Mouse (Mus musculus) myocyte (in vitro differentiated cells): ENCODE data around the gene Slc35e3. TPM values are rescaled to one million over a fixed set of nuclear protein-coding genes. Genes with fewer than 3 reads are reported as not detected.

Source experiments
- H3K27me3 ChIP-seq: one replicate; pipeline ENCODE4 v1.6.1; 2011; ENCODE audit not compliant: control insufficient read depth, insufficient read depth, insufficient read length
- H3K36me3 ChIP-seq: one replicate; pipeline ENCODE4 v1.6.1; 2011; ENCODE audit not compliant: control insufficient read depth, insufficient read depth
- H3K4me2 ChIP-seq: one replicate; pipeline ENCODE4 v1.6.1; 2011; ENCODE audit warnings: low read depth, control low read depth
- H3K4me3 ChIP-seq: one replicate; pipeline ENCODE4 v1.5.1; 2011; ENCODE audit warnings: mild to moderate bottlenecking, control low read depth, moderate library complexity
- H3K79me2 ChIP-seq: one replicate; pipeline ENCODE4 v1.6.1; 2011; ENCODE audit not compliant: control insufficient read depth, insufficient read depth
- H3ac ChIP-seq: one replicate; pipeline ENCODE4 v1.6.1; 2011; ENCODE audit not compliant: control insufficient read depth, insufficient read length
- CEBPB ChIP-seq: IDR thresholded peaks from 2 replicates; pipeline ENCODE4 v1.6.1; 2011; ENCODE audit warnings: mild to moderate bottlenecking, moderate library complexity; ENCODE audit not compliant: poor library complexity, insufficient read depth, severe bottlenecking
- E2F4 ChIP-seq: IDR thresholded peaks from one replicate; pipeline ENCODE4 v1.6.1; 2011; ENCODE audit warnings: mild to moderate bottlenecking, control low read depth, moderate library complexity; ENCODE audit not compliant: insufficient read depth
- MAX ChIP-seq: IDR thresholded peaks from one replicate; pipeline ENCODE4 v1.6.1; 2011; ENCODE audit warnings: low read depth, mild to moderate bottlenecking, control low read depth
- MYOD1 ChIP-seq, 3 experiments: IDR thresholded peaks; one replicate each; pipeline ENCODE4 v1.6.1; 2011; ENCODE audit warnings: control low read depth in 2 of 3, low read depth in 2 of 3, mild to moderate bottlenecking in 2 of 3, moderate library complexity in 1 of 3; ENCODE audit not compliant: insufficient read length in 2 of 3, control insufficient read depth in 1 of 3
- MYOG ChIP-seq, 3 experiments: IDR thresholded peaks; one replicate each; pipeline ENCODE4 v1.6.1; 2011; ENCODE audit warnings: control low read depth in 2 of 3, low read depth in 2 of 3, mild to moderate bottlenecking in 2 of 3; ENCODE audit not compliant: insufficient read length in 2 of 3, control insufficient read depth in 1 of 3, insufficient read depth in 1 of 3
- POLR2A ChIP-seq: IDR thresholded peaks from one replicate; pipeline ENCODE4 v1.6.1; 2011; ENCODE audit warnings: low read depth, mild to moderate bottlenecking, control low read depth, moderate library complexity; ENCODE audit not compliant: insufficient read length
- POLR2AphosphoS2 ChIP-seq: IDR thresholded peaks from one replicate; pipeline ENCODE4 v1.6.1; 2011; ENCODE audit warnings: low read depth, control low read depth; ENCODE audit not compliant: insufficient read length
- REST ChIP-seq: IDR thresholded peaks from one replicate; pipeline ENCODE4 v1.6.1; 2011; ENCODE audit warnings: mild to moderate bottlenecking, control low read depth, moderate library complexity; ENCODE audit not compliant: insufficient read depth, insufficient read length
- SRF ChIP-seq: IDR thresholded peaks from one replicate; pipeline ENCODE4 v1.6.1; 2011; ENCODE audit warnings: low read depth; ENCODE audit not compliant: control insufficient read depth, insufficient read length
- TCF12 ChIP-seq: IDR thresholded peaks from one replicate; pipeline ENCODE4 v1.6.1; 2011; ENCODE audit warnings: mild to moderate bottlenecking, control low read depth; ENCODE audit not compliant: poor library complexity, insufficient read depth, severe bottlenecking
- TCF3 ChIP-seq: IDR thresholded peaks from one replicate; pipeline ENCODE4 v1.6.1; 2011; ENCODE audit warnings: low read depth, control low read depth; ENCODE audit not compliant: insufficient read length
- USF1 ChIP-seq: IDR thresholded peaks from one replicate; pipeline ENCODE4 v1.6.1; 2011; ENCODE audit warnings: low read depth, mild to moderate bottlenecking, control low read depth, moderate library complexity
- polyA plus RNA-seq: library from polyadenylated mRNA; unstranded; fragments of >200 nt; fragmentation: generic; extraction: Trizol; gene quantifications from one replicate; pipeline ENCODE4 v1.2.1, GENCODE M21; 2012; ENCODE audit warnings: missing spikeins

Slc35e3 gene
- polyA plus RNA-seq, 1 experiment: 9.2 TPM

DNA sequence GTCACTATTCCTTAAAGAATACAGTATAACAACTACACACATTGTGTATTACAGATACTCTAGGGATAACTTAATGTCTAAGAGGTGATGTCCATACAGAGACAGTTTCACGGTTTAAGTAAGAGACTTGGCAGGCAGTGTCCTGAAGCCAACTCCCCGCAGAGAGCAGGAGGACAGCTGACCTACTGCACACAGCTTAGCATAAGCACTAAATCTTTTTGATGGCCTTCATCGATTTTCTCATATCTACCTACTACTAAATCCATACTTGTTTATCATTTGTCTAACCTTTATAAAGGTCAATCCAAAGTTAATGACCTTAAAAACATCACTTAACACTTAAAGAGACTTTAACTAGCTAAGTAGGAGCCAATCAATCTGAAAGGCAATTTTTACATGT lies 42.7 kb downstream of the Slc35e3 start:
- no peak overlapping the region for H3K4me2 ChIP-seq
- no peak overlapping the region for H3K4me3 ChIP-seq
- H3K79me2 ChIP-seq: peaks cover 63% of the 10 kb centered on the region
- H3K36me3 ChIP-seq: peaks cover 82% of the 10 kb centered on the region
- no peak overlapping the region for H3ac ChIP-seq
- TF ChIP-seq REST: no peak
- TF ChIP-seq TCF12: no peak
- no peak for TF ChIP-seq POLR2A
- no peak for TF ChIP-seq USF1
- TF ChIP-seq MYOD1 (IDR thresholded peaks at IDR 0.05; ENCODE audit: control insufficient read depth in 1 of 3, insufficient read length in 2 of 3, low read depth in 2 of 3): no peak
- TF ChIP-seq CEBPB: no peak
- TF ChIP-seq POLR2AphosphoS2: no peak
- TF ChIP-seq SRF: no peak
- H3K27me3 ChIP-seq: no peaks in the 10 kb centered on the region

DNA sequence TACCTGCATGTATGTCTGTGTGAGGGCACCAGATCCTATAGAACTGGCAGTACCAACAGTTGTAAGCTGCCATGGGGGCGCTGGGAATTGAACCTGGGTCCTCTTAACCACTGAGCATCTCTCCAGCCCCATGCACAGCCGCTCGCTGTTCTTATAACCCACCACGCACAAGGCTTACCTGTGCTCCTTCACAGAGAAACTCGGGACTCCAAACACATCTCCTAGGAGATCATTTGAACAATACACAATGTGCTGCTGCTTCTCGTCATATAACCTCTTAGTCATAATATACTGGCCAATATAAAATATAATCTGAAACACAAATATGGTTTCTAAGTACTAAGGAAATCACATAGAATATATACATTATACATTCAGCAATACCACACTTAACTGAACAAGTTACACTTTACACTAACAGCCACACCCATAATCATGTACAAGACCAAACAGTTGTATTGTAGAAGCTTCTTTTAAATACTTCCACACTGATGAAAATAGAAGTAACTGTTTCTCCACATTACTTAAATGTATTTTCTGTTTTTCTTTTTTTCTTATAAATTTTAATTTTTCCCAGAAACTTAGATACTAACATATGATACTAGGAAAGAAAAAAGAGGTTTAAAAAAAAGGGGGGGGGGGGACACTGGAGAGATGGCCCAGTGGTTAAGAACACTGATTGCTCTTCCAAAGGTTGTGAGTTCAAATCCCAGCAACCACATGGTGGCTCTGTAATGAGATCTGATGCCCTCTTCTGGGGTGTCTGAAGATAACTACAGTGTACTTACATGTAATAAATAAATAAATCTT lies 43.9 kb downstream of the Slc35e3 start:
- Histone ChIP-seq H3K79me2 (peaks cover 51% of the 10 kb centered on the region), H3K4me3 (no peak overlapping the region), H3K27me3 (no peaks in the 10 kb centered on the region), H3K4me2 (no peak overlapping the region), H3K36me3 (peaks cover 88% of the 10 kb centered on the region), H3ac (no peak overlapping the region)
- no peak for TF ChIP-seq USF1
- TF ChIP-seq TCF12: no peak
- TF ChIP-seq POLR2A: no peak
- no peak for TF ChIP-seq CEBPB
- no peak for TF ChIP-seq MYOG (IDR thresholded peaks at IDR 0.05; ENCODE audit: control insufficient read depth in 1 of 3, insufficient read depth in 1 of 3, insufficient read length in 2 of 3, low read depth in 2 of 3)
- TF ChIP-seq SRF: no peak
- no peak for TF ChIP-seq MAX
- TF ChIP-seq REST: no peak
- no peak for TF ChIP-seq E2F4

DNA sequence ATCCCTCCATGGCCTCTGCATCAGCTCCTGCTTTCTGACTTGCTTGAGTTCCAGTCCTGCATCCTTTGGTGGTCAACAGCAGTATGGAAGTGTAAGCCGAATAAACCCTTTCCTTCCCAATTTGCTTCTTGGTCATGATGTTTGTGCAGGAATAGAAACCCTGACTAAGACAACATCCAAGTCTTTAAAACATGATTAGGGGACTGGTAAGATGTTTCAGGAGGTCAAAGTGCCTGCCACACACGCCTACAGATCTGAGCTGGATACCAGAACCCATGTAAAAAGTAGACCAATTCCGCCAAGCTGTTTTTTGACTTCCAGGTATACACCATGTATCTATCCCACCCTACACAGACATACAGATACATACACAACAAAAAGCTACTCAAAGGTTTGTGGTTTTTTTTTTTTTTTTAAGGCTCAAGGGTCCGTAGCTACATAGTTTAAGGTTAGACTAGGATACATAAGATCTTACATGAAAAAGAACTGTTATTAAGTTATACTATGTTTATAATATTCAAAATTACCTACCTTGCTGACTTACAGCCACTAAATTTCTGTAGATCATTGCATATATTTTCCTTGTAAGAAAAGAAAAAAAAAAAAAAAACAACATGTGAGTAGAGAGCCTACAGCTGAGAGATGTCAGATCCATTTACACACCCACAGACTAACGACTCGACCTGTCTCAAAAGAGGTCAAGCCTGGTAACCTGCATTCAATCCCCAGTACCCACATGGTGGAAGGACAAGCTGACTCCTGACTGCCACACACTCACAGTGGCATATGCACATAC lies 44.9 kb downstream of the Slc35e3 start:
- H3K27me3 ChIP-seq: no peaks in the 10 kb centered on the region
- H3K4me3 ChIP-seq: no peak overlapping the region
- TF ChIP-seq POLR2AphosphoS2 (no peak), REST (no peak), MYOD1 (IDR thresholded peaks at IDR 0.05; ENCODE audit: control insufficient read depth in 1 of 3, insufficient read length in 2 of 3, low read depth in 2 of 3) (no peak), POLR2A (no peak), SRF (no peak), MYOG (IDR thresholded peaks at IDR 0.05; ENCODE audit: control insufficient read depth in 1 of 3, insufficient read depth in 1 of 3, insufficient read length in 2 of 3, low read depth in 2 of 3) (no peak), USF1 (no peak), MAX (no peak), CEBPB (no peak), TCF12 (no peak)
- H3K4me2 ChIP-seq: no peak overlapping the region
- H3K36me3 ChIP-seq: peaks cover 89% of the 10 kb centered on the region
- H3K79me2 ChIP-seq: peaks cover 41% of the 10 kb centered on the region
- no peak overlapping the region for H3ac ChIP-seq

DNA sequence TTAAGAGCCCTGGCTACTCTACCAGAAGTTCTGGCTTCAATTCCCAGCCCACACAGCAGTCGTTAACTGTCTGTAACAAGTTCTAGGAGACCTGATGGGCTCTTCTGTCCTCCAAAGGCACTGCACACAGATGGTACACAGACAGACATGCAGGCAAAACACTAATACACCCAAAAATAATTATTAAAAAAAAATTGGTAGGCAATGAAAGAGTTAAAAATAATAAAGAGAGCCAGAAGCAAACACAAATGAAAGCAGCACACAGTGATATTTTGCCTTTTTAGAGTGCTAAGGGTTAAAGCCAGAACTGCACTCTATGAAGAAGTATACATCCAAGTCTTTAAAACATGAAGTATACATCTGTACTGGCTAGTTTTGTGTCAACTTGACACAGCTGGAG lies 45.7 kb downstream of the Slc35e3 start:
- H3K4me2 ChIP-seq: no peak overlapping the region
- TF ChIP-seq MAX: no peak
- H3ac ChIP-seq: no peak overlapping the region
- peaks cover 96% of the 10 kb centered on the region for H3K36me3 ChIP-seq
- H3K79me2 ChIP-seq: peaks cover 34% of the 10 kb centered on the region
- H3K27me3 ChIP-seq: no peaks in the 10 kb centered on the region
- no peak overlapping the region for H3K4me3 ChIP-seq

DNA sequence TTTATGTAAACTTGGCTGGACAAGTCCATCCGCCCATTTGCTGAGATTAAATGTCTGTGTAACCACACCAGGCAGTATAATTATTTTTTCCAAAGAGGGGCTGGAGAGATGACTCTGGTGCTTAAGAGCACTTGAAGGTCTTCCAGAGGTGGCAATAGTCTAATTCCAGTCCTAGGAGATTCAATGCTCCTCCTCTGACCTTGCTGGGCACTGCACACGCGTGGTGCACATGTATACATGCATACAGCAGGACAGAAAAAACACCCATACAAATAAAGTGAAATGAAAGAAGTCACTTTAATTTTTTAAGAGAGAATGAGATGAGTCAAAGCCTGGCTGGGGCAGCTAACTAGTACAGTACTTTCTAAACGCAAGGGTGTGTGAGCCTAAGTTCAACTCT lies 46.3 kb downstream of the Slc35e3 start:
- H3K4me3 ChIP-seq: no peak overlapping the region
- H3K4me2 ChIP-seq: no peak overlapping the region
- no peak for TF ChIP-seq MAX
- no peak for TF ChIP-seq REST
- TF ChIP-seq TCF3: no peak
- TF ChIP-seq TCF12: no peak
- no peak for TF ChIP-seq MYOG (IDR thresholded peaks at IDR 0.05; ENCODE audit: control insufficient read depth in 1 of 3, insufficient read depth in 1 of 3, insufficient read length in 2 of 3, low read depth in 2 of 3)
- TF ChIP-seq CEBPB: no peak
- TF ChIP-seq POLR2A: no peak
- TF ChIP-seq POLR2AphosphoS2: no peak
- TF ChIP-seq MYOD1 (IDR thresholded peaks at IDR 0.05; ENCODE audit: control insufficient read depth in 1 of 3, insufficient read length in 2 of 3, low read depth in 2 of 3): no peak
- no peak for TF ChIP-seq SRF
- no peak for TF ChIP-seq E2F4
- no peak for TF ChIP-seq USF1
- H3ac ChIP-seq: no peak overlapping the region
- peaks cover 28% of the 10 kb centered on the region for H3K79me2 ChIP-seq
- peaks cover 96% of the 10 kb centered on the region for H3K36me3 ChIP-seq
- H3K27me3 ChIP-seq: no peaks in the 10 kb centered on the region
